Mouse (Mus musculus) cerebellum, postnatal 14 days (tissue): ENCODE measurements around the gene Nhsl2.
"Not testable (repeated sequence)": the region's sequence is repeated elsewhere in the genome, so short reads cannot be mapped to it uniquely, and the experiment has no call there.

ENCODE experiments used
- DNase-seq, 2 experiments: peaks; one replicate each; pipeline ENCODE4 v3.0.0; 2021; ENCODE audit warnings: mixed read lengths in 2 of 2

Gene Nhsl2

GRCm38 (mm10) chrX:101849281-101849821 lies at the start of gene Nhsl2:
TSS of gene Nhsl2 (plus strand) at chrX:101849385.
- DNase-seq, result peak; percentile 52 to 66

DNA sequence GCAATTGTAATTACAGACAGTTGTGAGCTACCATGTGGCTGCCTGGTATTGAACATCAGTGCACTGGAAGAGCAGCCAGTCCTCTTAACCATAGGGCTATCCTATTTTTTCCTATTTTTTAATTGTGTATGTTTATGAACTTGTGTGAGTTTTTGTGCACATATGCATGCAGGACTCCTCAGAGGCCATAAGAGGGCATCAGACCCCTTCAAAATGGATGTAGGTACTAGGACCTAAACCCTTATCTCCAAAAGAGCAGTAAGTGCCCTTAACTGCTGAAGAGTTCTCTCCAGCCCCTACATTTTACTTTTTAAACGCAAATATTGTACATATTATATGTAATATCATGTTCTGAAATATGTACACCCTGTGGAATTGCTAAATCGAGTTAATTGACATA lies 43.7 kb upstream of the Nhsl2 start:
- DNase-seq, result peak; percentile 34 to 46

DNA sequence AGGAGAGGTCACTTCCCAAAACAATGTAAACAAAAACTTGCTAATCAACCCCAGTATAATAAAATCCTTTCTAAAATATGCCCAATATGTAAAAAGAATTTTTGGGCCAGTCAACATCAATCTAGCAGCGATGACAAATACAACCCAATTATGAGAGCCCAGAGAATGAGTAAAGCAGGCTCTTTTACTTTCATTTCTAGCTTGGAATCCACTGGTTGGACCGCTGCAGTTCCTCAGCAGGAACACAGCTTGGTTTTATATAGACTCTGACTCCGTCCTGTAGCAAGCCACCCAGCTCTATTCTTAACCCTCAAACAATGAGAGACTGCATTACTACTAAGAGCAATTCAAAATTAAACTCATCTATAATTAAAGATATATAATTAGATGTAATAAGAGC lies 37.4 kb upstream of the Nhsl2 start:
- no peak for DNase-seq

- peak; percentile 22 to 34 for DNase-seq
These were observed 30.0 kb upstream of the Nhsl2 start for GRCm38 (mm10) chrX:101819163-101819562.

DNA sequence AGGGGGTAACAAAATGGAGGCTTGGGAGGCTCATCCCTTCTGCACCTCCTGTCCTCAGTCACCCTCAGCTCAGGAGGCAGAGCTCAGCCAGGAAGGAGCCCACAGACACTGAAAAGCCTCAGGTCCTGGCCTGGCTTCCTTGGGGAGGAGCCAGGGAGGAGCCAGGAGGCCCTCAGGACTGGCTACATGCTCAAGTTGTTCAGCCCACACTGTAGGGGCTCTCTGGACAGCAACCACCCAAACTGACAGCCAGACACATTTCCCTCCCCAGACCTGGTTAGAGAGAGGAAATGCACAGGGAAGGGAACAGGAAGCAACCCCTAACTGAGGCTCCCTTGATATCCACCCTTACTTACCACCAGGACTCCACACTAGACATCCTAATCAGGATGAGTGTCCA lies 29.2 kb upstream of the Nhsl2 start:
- not testable (repeated sequence) for DNase-seq

GRCm38 (mm10) chrX:101847191-101847795 lies 1.9 kb upstream of the Nhsl2 start:
- DNase-seq, result no peak

DNA sequence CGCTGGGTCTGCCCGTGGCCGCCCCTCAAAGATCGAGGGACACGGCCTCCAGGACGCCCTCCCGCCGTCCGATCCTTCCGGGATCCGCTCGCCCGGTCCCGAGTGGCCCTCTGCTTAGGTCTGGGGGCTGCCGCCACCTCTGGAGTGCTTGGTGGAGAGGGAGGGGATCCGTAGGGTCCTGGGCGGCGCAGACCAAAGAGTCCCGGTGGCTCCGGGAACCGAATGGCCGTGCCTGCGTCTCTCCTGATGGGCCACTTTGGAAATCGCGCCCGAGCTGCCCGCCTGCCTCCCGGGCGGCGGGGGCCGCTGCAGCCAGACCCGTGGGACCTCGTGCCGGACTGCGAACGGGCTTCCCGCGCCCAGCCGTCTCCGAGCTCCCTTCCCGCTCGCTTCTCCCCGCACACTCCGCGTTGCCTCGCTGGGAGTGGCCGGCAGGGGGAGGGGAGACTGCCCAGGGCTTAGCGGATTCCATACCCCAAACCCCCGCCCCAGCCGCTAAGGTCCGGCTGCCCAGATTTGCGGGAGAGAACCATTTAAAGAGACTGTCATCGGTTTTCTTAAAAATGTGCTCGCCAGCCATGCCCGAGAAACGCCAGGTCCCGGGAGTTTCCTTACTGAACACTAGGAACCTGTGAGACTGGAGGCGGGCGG lies 841 bp downstream of the Nhsl2 start:
- DNase-seq, result peak; percentile 58 to 66

DNA sequence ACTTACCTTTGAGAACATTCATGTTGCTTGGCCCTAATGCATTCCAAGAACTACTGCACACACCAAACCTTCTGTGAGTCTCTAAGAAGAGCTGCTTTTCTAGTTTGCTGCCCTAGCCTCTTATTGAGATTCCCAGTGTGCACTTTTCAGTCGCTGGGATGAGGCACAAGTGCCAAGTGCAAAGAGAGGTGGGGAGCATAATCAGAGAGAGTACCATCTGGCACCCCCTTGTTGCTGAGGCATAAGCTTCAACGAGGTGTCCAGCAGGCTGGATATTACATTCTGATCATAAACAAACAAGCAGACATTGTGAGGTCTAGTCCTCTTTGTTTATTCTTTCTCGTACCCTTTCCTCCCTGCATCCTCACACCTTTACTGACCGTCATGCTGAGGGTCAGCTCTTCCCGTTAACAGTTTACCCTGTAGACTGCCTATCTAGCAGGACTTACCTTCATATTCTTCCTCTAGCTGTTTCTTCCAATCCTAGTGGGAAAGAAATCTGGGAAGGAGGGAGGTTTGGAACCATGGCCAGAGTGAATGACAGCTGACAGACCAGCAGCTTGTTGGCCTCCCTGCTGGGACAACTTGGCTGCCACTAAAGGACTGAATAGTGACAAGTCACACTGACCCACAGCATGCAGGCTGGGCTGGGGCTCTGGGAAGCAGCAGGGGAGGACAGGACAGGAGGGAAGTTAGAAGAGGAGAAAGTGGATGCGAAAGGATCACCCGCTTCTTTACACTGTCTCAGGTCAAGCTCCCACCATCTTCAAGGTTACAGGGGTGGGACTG lies 2.6 kb downstream of the Nhsl2 start:
- peak; percentile 70 to 80 for DNase-seq

GRCm38 (mm10) chrX:101863666-101864378 lies 14.6 kb downstream of the Nhsl2 start:
- DNase-seq, result no peak

- DNase-seq, result no peak
These were observed 15.6 kb downstream of the Nhsl2 start for GRCm38 (mm10) chrX:101864788-101865187.

DNA sequence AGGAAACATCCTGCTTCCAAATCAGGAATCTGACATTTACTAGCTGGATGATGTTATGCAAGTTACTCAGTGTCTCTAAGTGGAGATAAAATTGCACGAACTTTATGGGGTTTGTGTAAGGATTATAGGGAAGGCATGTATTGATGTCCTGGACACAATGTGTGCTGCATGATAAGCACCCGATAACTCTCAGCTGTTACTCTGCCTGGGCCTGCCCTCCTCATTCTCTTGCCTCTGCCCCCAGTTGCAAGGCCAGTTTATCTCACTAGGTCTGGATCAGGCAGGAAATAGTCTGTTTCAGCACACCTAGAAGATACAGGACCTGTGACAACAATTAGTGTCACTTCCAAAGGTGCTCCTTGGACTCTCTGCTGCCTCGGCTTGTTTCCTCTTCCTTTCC lies 25.0 kb downstream of the Nhsl2 start:
- DNase-seq, result no peak

DNA sequence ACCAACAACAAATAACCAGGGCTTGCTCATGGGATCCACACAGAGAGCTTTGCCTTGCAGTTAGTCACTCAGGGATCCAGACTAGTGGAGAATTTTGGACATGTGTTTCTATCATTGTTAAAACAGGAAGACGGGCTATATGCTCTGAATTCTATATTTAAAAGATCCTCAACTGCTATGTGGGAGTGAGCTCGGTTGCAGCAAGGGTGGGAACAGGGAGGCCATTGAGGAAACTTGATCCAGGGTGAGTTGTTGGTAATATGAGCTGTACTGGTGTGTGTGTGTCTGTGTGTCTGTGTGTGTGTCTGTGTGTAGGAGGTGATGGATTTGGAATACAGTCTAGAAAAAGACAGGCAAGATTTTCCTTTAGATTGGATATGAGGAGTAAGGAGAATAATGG lies 25.7 kb downstream of the Nhsl2 start:
- DNase-seq, result no peak

- no peak for DNase-seq
These were observed 27.0 kb downstream of the Nhsl2 start for GRCm38 (mm10) chrX:101876136-101876535.

GRCm38 (mm10) chrX:101877840-101878239 lies 28.7 kb downstream of the Nhsl2 start:
- DNase-seq, result no peak

- no peak for DNase-seq
These were observed 29.4 kb downstream of the Nhsl2 start for GRCm38 (mm10) chrX:101878546-101878945.

DNA sequence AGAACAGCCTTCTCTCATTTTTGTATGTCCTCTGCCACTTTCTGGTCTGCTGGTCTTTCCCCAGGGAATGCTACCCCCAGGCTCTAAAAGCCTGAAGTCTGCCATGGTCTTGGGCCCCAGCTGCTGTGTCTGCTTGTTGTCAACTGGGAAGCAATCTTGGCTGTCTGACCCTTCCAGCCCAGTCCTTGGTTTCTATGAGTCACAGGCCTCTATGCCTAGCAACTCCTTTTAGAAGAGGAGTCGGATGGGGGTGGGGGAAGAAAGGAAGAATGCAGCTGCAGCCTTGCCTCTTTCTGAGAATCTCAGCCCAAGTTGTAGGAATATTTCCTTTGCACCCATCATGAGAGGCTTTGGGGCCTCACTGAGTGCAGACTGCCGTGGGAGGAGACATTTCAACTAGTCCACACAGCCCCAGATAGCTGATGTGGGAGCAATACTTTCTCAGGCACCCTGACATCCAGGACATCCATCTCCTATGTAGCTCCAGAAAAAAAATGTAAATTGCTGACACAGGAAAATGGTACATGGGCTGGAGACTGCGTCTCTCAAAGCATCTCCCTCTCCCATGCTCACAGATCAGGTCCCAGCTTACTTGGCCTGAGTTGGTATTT lies 33.1 kb downstream of the Nhsl2 start:
- no peak for DNase-seq

DNA sequence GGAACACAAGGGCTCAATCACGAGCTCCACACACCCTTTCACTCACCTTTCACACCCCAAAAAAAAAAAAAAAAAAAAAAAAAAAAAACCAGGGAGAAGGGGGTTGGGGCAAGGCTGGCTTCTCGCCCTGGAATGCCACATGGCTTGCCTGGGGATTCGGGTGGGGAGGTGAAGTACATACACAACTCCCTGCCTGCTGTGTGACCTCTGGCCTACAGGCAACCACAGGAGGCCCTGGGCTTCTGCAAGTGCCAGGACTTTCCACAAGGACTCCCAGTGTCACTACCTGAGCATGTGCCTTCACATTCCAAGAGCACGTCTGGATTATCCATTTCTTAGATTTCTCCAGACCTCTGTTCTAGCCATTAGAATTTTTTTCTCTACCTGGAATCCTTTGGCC lies 40.2 kb downstream of the Nhsl2 start:
- no peak for DNase-seq

- peak; percentile 84 to 90 for DNase-seq
These were observed 40.8 kb downstream of the Nhsl2 start for GRCm38 (mm10) chrX:101889813-101890469.

DNA sequence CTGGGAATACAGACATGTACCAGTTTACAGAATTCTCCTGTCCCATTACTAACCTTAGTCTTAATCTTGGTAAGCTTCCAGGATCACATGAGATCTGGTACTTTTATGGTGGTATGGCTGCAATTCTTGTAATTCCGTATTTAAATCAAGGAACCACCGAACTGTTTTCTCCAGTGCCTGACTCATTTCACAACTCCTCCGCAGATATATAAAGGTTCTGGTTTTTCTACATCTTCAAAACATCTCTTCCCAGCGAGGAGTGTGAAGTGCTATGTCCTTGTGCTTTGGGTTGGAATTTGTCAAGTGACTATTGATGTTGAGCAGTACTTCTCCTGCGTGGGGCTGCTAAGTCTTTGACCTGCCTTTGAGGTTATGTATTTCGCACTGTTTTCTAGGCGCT lies 44.6 kb downstream of the Nhsl2 start:
- DNase-seq, result no peak

DNA sequence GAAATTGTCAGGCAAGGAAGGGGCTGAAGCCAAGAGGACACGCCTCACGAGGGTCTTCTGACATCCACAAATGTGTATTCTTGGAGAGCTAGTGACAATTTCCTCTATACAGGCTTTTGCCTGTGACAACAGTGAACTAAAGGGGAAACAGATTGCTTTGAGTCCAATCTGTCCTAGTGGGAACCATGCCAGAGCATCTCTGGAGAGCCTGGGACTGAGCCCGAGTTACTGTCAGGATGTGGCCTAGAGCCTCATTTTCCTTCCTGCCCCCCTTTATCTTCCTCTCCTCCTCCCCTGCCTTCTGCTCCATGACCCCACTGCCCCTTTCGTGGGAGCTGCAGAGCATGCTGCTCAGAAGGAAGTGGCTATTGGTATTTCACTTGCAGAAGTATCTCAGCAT lies 49.2 kb downstream of the Nhsl2 start:
- DNase-seq, result peak; percentile 82 to 87

GRCm38 (mm10) chrX:101901806-101902490 lies 52.8 kb downstream of the Nhsl2 start:
- DNase-seq, result peak; percentile 39 to 76
